Mouse (Mus musculus) right cerebral cortex, postnatal 36 days (tissue): Measurements from ENCODE around the gene Nfxl1.

Experiments used
- DNase-seq, 2 experiments: peaks; one replicate each; pipeline ENCODE4 v3.0.0; 2022; ENCODE audit warnings: low spot score in 2 of 2, mixed read lengths in 1 of 2

Nfxl1 gene

DNA sequence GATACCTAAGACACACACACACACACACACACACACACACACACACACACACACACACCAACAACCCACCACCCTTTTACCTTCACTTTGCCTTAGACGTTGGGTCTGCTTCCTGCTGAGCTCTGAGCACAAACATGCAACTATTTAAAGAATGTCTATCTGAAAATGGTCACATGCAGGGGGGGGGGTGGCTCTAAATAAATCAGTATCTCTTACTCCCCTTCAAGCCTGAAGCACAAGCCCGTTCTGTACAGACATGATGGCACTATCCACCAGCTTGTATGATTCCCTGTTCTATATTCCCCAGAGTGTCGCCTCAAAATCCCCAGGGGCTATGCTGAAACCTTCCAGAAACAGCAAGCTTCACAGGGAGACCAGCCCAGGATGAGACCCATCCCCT is 57.7 kb downstream of the Nfxl1 start:
- DNase-seq, result no peak

DNA sequence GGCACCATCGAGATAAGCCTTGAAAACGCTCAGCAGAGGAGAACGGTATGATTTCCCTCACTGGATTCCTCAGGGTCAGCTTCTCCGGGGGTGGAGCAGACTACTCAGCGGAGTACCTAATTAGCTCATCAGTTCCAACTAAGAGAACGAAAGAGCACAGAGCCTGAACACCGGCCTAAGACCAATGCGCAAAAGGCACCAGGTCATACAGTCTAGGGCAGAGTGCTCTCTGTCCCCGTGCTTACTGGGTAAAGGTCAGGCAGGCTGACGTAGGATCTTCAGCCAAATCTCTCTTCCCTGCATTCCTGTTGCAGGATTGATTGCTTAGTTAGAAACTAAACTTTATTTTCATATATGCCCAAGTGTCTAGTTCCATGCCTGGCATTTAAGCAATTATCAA is 61.2 kb downstream of the Nfxl1 start:
- DNase-seq, result no peak

DNA sequence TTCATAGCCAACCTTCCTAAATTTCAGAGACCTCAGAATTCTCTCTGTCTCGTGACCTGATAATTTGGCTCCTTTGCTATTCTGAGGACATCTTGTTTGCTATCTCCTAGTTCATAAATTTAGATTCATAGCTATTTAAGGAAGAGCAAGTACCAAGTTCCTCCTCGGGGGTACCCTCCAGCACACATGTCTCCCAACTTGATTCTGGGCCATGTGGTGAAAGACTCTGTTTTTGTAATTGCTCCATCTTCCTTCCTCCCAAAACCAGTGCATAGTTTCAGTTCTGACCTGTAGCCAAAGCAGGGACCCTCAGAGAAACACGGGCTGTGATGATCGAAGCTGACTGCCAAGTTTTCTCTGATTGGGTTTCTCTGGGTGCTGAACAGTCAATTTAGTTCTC is 62.7 kb downstream of the Nfxl1 start:
- DNase-seq, result no peak

DNA sequence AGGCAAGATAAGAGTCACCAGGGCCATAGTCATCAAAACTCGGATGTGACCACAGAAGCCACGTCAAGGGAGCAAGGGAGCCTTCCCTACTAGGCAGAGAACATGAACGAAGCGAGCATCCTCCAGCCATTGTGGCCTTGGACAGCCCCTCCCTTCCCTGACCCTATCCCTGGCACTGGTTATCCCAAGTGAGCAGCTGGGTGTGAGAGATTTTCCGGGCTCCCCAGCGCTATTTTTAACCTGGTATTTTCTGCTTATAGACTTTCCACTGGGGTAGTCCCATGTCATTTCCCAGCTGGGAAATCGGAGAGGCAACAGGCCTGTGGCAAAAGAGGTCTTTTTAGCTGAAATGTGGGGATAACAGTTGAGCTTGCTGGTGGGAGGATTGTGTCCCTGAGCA is 65.6 kb downstream of the Nfxl1 start:
- DNase-seq, result no peak

DNA sequence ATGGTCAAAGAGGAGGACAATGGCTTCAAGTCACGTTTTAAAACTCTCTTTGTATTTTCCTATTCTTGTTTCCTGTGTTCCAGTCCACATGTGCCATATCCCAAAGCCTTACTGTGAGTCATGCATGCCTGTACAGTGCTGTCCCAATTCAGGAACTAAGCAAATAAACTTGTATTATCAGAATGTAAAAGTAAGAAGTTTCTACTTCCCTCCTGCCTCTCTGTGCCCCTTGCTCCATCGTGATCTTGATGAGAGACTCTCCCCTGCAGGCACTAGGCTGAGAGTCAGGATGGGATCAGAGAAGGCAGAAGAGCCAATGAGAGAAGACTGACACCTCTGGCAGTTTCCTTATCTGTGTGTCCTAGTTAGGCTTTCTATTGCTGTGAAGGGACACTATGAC is 68.3 kb downstream of the Nfxl1 start:
- DNase-seq, result no peak

DNA sequence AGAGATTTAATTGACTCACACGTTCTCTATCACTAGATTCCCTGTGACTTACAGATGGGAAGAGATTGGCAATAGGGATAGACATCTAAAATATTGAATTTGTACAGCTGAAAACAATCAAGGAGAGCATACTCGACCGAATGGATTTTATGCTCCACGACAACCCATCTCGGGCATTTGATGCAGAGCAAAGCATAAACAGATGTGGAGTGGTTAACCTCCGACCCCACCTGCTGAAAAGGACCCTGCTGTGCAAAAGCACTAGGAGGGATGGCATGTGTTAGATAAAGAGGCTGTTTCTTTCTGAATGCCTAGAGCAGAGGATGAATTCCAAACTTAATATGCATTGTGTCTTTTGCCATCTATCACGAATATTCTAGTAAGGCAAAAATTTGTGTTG is 79.0 kb downstream of the Nfxl1 start:
- DNase-seq, result no peak

DNA sequence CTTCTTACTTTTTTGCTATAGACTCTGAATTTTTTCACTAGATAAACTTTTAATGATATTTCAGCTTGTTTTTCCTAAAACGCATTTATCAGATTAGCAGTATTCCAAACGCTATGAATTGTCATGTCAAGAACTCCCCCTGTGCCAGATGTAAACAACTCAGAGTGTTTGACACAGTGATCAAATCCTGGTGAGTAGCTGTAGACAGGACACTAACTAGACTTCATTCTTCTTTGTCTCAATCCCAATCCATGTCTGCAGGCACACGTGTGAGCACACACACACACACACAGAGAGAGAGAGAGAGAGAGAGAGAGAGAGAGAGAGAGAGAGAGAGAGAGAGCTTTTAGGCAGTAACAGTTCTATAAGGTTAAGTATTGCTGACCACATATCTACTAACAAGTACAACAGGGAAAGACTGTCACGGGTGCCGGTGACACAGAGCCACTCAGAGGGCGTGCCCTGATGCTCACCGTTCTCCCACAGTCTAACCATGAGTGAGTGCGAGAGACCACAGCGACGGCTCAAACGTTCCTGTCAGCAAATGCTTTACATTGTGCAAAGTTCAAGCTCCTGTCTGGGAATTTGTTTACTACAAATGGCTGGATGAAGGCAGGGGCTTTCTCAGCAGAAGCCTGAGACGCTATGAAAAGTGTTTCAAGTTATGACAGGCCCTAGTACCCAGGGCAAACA is 87.0 kb downstream of the Nfxl1 start:
- no peak for DNase-seq

DNA sequence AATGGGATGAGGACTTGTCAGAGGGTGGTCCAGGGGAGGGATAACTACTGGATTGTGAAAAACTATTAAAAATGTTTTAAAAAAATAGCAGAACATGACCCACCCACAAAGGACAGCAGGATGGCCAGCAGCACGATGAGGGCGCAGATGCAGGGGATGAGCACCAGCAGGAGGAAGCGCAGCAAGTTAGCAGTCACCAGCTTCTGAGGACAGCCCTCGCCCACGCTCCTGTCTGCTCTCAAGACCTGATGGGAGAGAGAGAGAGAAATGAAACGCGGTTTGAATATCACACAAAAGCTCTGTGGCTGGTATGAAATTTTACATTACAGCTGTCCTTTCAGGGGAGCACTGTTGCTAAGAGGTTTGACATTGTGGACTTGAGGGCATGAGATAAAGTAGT is 87.7 kb downstream of the Nfxl1 start:
- peak; percentile 12 to 43 for DNase-seq

DNA sequence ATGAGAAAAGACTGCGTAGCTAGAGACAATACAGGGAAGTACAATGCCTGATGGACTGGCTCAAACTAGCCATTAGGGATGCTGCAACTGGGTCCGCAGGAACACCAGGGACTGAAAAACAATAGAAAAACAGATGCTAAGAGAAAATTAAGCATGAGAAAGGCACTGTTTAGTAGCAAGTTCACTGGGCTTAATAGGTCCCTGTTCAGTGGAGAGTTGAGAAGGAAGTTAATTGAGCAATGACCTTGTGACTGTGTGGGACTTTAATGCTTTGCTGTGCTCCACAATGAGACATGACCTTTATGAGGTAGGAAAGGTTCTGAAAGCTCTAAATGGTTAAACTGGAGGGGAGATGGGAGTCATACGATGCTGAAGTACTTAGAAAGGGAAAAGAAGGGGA is 94.6 kb downstream of the Nfxl1 start:
- DNase-seq, result no peak
